Mouse (Mus musculus) granulocyte monocyte progenitor cell, adult 5-6 weeks (primary cell): ENCODE data around the gene Ntsr1. TPM values are rescaled to one million over a fixed set of nuclear protein-coding genes. Genes with fewer than 3 reads are reported as not detected.

Experiments used
- ATAC-seq: replicated peaks from 2 replicates; pipeline ENCODE4 v1.8.0; 2016; ENCODE audit warnings: mild to moderate bottlenecking, moderate TSS enrichment, inconsistent platforms; ENCODE audit not compliant: poor library complexity, severe bottlenecking
- total RNA-seq, 2 experiments: library from RNA; stranded (forward) in 1 of 2; stranded (reverse) in 1 of 2; fragments of 200-712, 200-1000 nt in 1 of 2; fragments of >200 nt in 1 of 2; fragmentation: Nextera tagmentation in 1 of 2; gene quantifications; 2 replicates each; pipeline ENCODE4 v1.2.3; 2014 to 2017

Gene Ntsr1
- not detected in 2 replicates for total RNA-seq (2014; fragmentation: Nextera tagmentation)
- total RNA-seq (2017): not detected in 2 replicates

- ATAC-seq: 0 out of 2 replicates have a peak, but pooled peaks have one; percentile 9
These were observed at the start of gene Ntsr1 for GRCm38 (mm10) chr2:180499741-180500140. Ntsr1 (plus strand) TSS chr2:180499976.

- ATAC-seq: no peak
These were observed 49.2 kb upstream of the Ntsr1 start for GRCm38 (mm10) chr2:180450529-180450928.

GRCm38 (mm10) chr2:180455723-180456698 lies 43.8 kb upstream of the Ntsr1 start, which contains the start of gene Slco4a1:
Slco4a1 (plus strand) TSS chr2:180456245.
- ATAC-seq: peak; percentile 86

GRCm38 (mm10) chr2:180456705-180457104 lies 43.1 kb upstream of the Ntsr1 start:
- ATAC-seq: peak; percentile 6; the same call in 1 of the 2 replicates

- no peak for ATAC-seq
These were observed 42.1 kb upstream of the Ntsr1 start for GRCm38 (mm10) chr2:180457680-180458079.

- no peak for ATAC-seq
These were observed 40.3 kb upstream of the Ntsr1 start for GRCm38 (mm10) chr2:180459437-180459836.

GRCm38 (mm10) chr2:180460801-180461200 lies 39.0 kb upstream of the Ntsr1 start:
- ATAC-seq: no peak

GRCm38 (mm10) chr2:180462593-180462992 lies 37.2 kb upstream of the Ntsr1 start:
- ATAC-seq: no peak

GRCm38 (mm10) chr2:180466505-180466904 lies 33.3 kb upstream of the Ntsr1 start:
- no peak for ATAC-seq

- no peak for ATAC-seq
These were observed 30.9 kb upstream of the Ntsr1 start for GRCm38 (mm10) chr2:180468871-180469270.

GRCm38 (mm10) chr2:180469768-180470167 lies 30.0 kb upstream of the Ntsr1 start:
- no peak for ATAC-seq

- peak; percentile 63 for ATAC-seq
These were observed 27.3 kb upstream of the Ntsr1 start for GRCm38 (mm10) chr2:180472306-180473079.

GRCm38 (mm10) chr2:180473080-180473440 lies 26.7 kb upstream of the Ntsr1 start:
- ATAC-seq: peak; percentile 70

GRCm38 (mm10) chr2:180474864-180475263 lies 24.9 kb upstream of the Ntsr1 start:
- no peak for ATAC-seq

- ATAC-seq: peak; percentile 28; the same call in 1 of the 2 replicates
These were observed 17.5 kb upstream of the Ntsr1 start for GRCm38 (mm10) chr2:180482274-180482673.

- no peak for ATAC-seq
These were observed 14.9 kb upstream of the Ntsr1 start for GRCm38 (mm10) chr2:180484882-180485281.

GRCm38 (mm10) chr2:180485306-180485705 lies 14.5 kb upstream of the Ntsr1 start:
- ATAC-seq: no peak

GRCm38 (mm10) chr2:180488210-180488751 lies 11.5 kb upstream of the Ntsr1 start:
- ATAC-seq: no peak

- no peak for ATAC-seq
These were observed 3.9 kb upstream of the Ntsr1 start for GRCm38 (mm10) chr2:180495906-180496305.

- ATAC-seq: no peak
These were observed 950 bp downstream of the Ntsr1 start for GRCm38 (mm10) chr2:180500726-180501125.
